Mouse (Mus musculus) adrenal gland, adult (tissue): ENCODE results near the gene Foxd4.
"Not testable (repeated sequence)": the region's sequence is repeated elsewhere in the genome, so short reads cannot be mapped to it uniquely, and the experiment has no call there.

Experiments
- DNase-seq, 2 experiments: peaks; one replicate each; pipeline ENCODE4 v3.0.0; 2022 to 2023; ENCODE audit warnings: low spot score in 1 of 2; ENCODE audit not compliant: inconsistent age in 2 of 2

Foxd4 gene

GRCm38 (mm10) chr19:24875129-24875870, 25.7 kb downstream of the Foxd4 start, which contains the start of gene Gm10053:
Gm10053 (plus strand) TSS chr19:24875686.
- not testable (repeated sequence) for DNase-seq

DNA sequence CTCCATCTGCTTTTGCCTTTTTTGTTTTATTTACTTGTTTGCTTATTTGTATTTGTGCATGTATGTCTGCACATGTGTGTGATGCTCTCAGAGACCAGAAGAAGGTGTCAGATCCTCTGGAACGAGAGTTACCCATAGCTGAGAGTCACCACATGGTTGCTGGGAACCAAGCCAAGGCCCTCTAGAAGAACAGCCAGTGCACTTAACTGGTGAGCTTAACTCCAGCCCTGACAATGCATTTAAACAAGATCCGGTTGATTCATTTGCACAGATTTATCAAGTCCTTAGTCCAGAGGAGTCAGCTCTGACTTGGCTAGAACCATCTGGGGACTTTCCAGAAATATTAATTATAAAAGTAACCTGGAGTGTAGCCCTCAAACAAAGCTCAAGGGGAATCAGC, 27.1 kb downstream of the Foxd4 start:
- no peak for DNase-seq

- DNase-seq, result peak; percentile 62 to 91
Measured at GRCm38 (mm10) chr19:24871037-24871635, 29.9 kb downstream of the Foxd4 start.

DNA sequence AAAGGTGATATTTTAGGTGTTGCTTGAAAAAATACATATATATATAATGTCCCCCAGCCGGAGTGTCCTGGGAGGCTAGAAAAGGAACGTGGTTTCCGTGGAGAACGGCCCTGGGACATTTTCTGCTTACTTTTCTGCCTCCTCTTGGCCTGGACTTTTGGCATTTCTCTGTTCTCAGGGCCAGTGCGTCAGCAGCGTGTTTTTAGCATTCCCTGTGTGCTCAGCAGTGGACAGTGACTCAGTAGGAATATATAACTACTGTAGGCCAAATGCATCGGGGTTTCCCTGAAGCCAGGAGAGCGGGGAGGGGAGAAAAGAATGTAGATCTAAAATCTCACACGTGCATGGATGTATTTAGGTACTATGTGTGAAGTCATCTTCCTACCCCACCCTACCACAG, 35.6 kb downstream of the Foxd4 start:
- peak; percentile 80 to 85 for DNase-seq

GRCm38 (mm10) chr19:24861612-24862451, 39.2 kb downstream of the Foxd4 start, which contains the start of gene Pgm5:
Pgm5 (minus strand) TSS chr19:24861855.
- DNase-seq, result peak; percentile 70 to 89

DNA sequence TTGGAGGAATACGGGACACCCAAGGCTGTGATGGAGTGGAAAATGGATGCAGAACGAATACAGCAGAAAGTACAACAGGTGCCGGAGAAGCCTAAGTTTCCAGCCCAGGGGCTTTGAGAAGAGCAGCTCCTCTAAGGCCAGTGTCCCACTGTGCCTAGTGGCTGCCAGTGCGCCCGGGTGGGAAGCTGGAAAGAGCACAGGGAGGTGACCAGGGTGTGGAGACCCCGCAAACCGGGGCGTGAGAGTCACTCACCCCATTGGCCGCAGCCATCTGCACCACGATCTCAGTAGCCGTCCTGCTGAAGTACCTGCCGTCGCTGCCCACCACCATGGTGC, 39.8 kb downstream of the Foxd4 start:
- DNase-seq, result no peak

GRCm38 (mm10) chr19:24851456-24852315, 49.3 kb downstream of the Foxd4 start:
- DNase-seq, result peak in 1 of 2 experiments; percentile 60
